Mouse (Mus musculus) E14TG2a.4 (cell line): Measurements from ENCODE around the gene Sdccag8.

Experiments
- CTCF ChIP-seq: conservative IDR thresholded peaks from 2 replicates; pipeline ENCODE4 v1.5.1; 2014; ENCODE audit warnings: low read length
- NANOG ChIP-seq: IDR thresholded peaks from 2 replicates; pipeline ENCODE4 v1.6.1; 2014; ENCODE audit warnings: borderline replicate concordance, low read length, mixed read lengths
- POU5F1 ChIP-seq: IDR thresholded peaks from 2 replicates; pipeline ENCODE4 v1.6.1; 2014; ENCODE audit warnings: low read length, borderline replicate concordance

- no peak for TF ChIP-seq CTCF
- no peak for TF ChIP-seq POU5F1
- no peak for TF ChIP-seq NANOG
These were observed 143.9 kb downstream of the Sdccag8 start for GRCm38 (mm10) chr1:176958311-176958710.
